Mouse (Mus musculus) heart, postnatal 0 days (tissue): ENCODE data around the gene 4931406C07Rik.

Experiments
- CTCF ChIP-seq: IDR thresholded peaks from 2 replicates; pipeline ENCODE4 v1.5.1; 2016; ENCODE audit warnings: antibody characterized with exemption, control low read depth, low read depth
- EP300 ChIP-seq: IDR thresholded peaks from 2 replicates; pipeline ENCODE4 v1.6.1; 2016; ENCODE audit warnings: antibody characterized with exemption, low read depth

- no peak for TF ChIP-seq EP300
- TF ChIP-seq CTCF = peak; percentile 63
Observed at GRCm38 (mm10) chr9:15241596-15241939, 64.7 kb downstream of the 4931406C07Rik start.
